Mouse (Mus musculus): Measurements from ENCODE around the gene Olfr45. TPM values are rescaled to one million over a fixed set of nuclear protein-coding genes. Genes with fewer than 3 reads are reported as not detected.

Olfr45 gene
- polyA plus RNA-seq (2012; rRNA removed; ENCODE audit: low replicate concordance), result not detected in 2 replicates

GRCm38 (mm10) chr7:140681651-140682050 is at the start of gene Olfr45:
Gene Olfr45, plus strand, starts transcription at chr7:140681951.

GRCm38 (mm10) chr7:140646152-140646551 is 35.6 kb upstream of the Olfr45 start, which contains the start of gene Olfr53:
Gene Olfr53, plus strand, starts transcription at chr7:140646452.

GRCm38 (mm10) chr7:140659630-140660029 is 22.1 kb upstream of the Olfr45 start, which contains the start of gene Olfr539:
Gene Olfr539, plus strand, starts transcription at chr7:140659930.

GRCm38 (mm10) chr7:140696967-140697366 is 15.2 kb downstream of the Olfr45 start, which contains the start of gene Olfr541:
Gene Olfr541, plus strand, starts transcription at chr7:140697267.

Other genes with a start within 250 kb of the Olfr45 start
- not detected in 2 replicates for gene Olfr533, start 218.6 kb upstream of the Olfr45 start, polyA plus RNA-seq (2012; rRNA removed; ENCODE audit: low replicate concordance)
- gene Olfr535, start 197.7 kb upstream of the Olfr45 start, polyA plus RNA-seq (2012; rRNA removed; ENCODE audit: low replicate concordance), result not detected in 2 replicates
- gene Olfr536, start 174.6 kb upstream of the Olfr45 start, polyA plus RNA-seq (2012; rRNA removed; ENCODE audit: low replicate concordance), result not detected in 2 replicates
- gene Olfr538, start 114.1 kb upstream of the Olfr45 start, polyA plus RNA-seq (2012; rRNA removed; ENCODE audit: low replicate concordance), result not detected in 2 replicates
- not detected in 2 replicates for gene Olfr46, start 80.7 kb upstream of the Olfr45 start, polyA plus RNA-seq (2012; rRNA removed; ENCODE audit: low replicate concordance)
- gene Olfr61, start 53.0 kb upstream of the Olfr45 start, polyA plus RNA-seq (2012; rRNA removed; ENCODE audit: low replicate concordance), result not detected in 2 replicates
- not detected in 2 replicates for gene Olfr53, start 35.5 kb upstream of the Olfr45 start, polyA plus RNA-seq (2012; rRNA removed; ENCODE audit: low replicate concordance)
- not detected in 2 replicates for gene Olfr539, start 22.0 kb upstream of the Olfr45 start, polyA plus RNA-seq (2012; rRNA removed; ENCODE audit: low replicate concordance)
- gene Olfr541, start 15.3 kb downstream of the Olfr45 start, polyA plus RNA-seq (2012; rRNA removed; ENCODE audit: low replicate concordance), result not detected in 2 replicates
- 0.25 and 0.65 TPM in 2 replicates for gene Cyp2e1, start 81.8 kb downstream of the Olfr45 start, polyA plus RNA-seq (2012; rRNA removed; ENCODE audit: low replicate concordance)
- gene Syce1, start 105.9 kb downstream of the Olfr45 start, polyA plus RNA-seq (2012; rRNA removed; ENCODE audit: low replicate concordance), result not detected in 2 replicates
- gene Zfp941, start 140.2 kb downstream of the Olfr45 start, polyA plus RNA-seq (2012; rRNA removed; ENCODE audit: low replicate concordance), result 0.02 TPM in 1 of 2 replicates, not detected in the other
- gene Urah, start 153.1 kb downstream of the Olfr45 start, polyA plus RNA-seq (2012; rRNA removed; ENCODE audit: low replicate concordance), result 70.0 and 92.2 TPM in 2 replicates
- not detected in 2 replicates for gene Scgb1c1, start 163.6 kb downstream of the Olfr45 start, polyA plus RNA-seq (2012; rRNA removed; ENCODE audit: low replicate concordance)
- gene Odf3, start 165.9 kb downstream of the Olfr45 start, polyA plus RNA-seq (2012; rRNA removed; ENCODE audit: low replicate concordance), result not detected in 2 replicates
- not detected in 2 replicates for gene Gm45785, start 174.4 kb downstream of the Olfr45 start, polyA plus RNA-seq (2012; rRNA removed; ENCODE audit: low replicate concordance)
- 66.8 and 79.2 TPM in 2 replicates for gene Ric8a, start 175.0 kb downstream of the Olfr45 start, polyA plus RNA-seq (2012; rRNA removed; ENCODE audit: low replicate concordance)
- gene Bet1l, start 175.6 kb downstream of the Olfr45 start, polyA plus RNA-seq (2012; rRNA removed; ENCODE audit: low replicate concordance), result 11.4 and 14.3 TPM in 2 replicates
- gene Psmd13, start 200.0 kb downstream of the Olfr45 start, polyA plus RNA-seq (2012; rRNA removed; ENCODE audit: low replicate concordance), result 44.5 and 51.9 TPM in 2 replicates
- 23.5 and 27.7 TPM in 2 replicates for gene Sirt3, start 200.4 kb downstream of the Olfr45 start, polyA plus RNA-seq (2012; rRNA removed; ENCODE audit: low replicate concordance)
- gene Cox8b, start 218.5 kb downstream of the Olfr45 start, polyA plus RNA-seq (2012; rRNA removed; ENCODE audit: low replicate concordance), result 3.8 and 7.2 TPM in 2 replicates
- 71.9 and 89.3 TPM in 2 replicates for gene Nlrp6, start 239.0 kb downstream of the Olfr45 start, polyA plus RNA-seq (2012; rRNA removed; ENCODE audit: low replicate concordance)